Mouse (Mus musculus): ENCODE measurements around the gene Map4k1. TPM values are rescaled to one million over a fixed set of nuclear protein-coding genes. Genes with fewer than 3 reads are reported as not detected.
A peak's percentile ranks its signal among the peaks of the same experiment; 100 is the strongest.

The Map4k1 gene
- total RNA-seq, 2 experiments from 2014 or later: 1.6 to 1.9 TPM

DNA sequence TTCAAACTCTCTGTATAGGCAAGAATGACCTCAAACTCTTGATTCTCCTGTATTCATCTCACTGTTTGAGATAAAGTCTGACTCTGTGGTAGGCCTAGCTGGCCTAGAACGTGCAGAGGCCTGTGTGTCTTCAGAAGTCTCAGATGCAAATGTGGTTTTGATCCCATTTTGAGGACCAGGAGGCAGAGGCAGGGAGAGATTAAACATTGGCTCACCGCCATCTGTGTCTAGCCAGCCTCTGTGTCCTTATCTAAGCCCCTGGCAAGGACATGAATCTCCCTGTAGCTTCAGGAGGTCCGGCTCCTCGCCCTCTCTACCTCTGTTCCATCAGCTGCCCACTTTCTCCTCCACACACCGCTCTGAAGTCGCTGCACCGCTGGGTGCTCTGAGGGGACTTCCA lies 34.6 kb downstream of the Map4k1 start:
- DNase-seq (ENCODE audit: low spot score in 2 of 2): no peak
- intact Hi-C loops (cut with DNase I): no loop called here

DNA sequence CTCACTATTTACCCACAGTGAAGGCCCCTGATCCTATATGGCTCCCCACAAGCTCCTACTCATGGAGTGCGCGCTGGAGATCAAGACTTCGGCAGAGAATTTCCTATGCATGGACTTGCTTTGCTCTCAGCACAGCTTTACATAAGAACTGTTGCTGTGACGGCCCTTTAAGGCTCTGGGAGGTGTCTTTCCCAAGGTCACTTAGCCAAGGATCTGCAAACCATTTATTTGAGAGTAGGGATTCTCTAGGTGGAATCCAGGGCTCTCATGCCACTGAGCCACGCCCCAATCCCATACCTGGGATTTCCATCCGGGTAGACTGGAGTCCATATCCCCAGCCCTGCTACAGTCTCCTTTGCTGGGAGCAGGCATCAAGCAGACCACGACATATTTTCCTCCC lies 35.4 kb downstream of the Map4k1 start:
- intact Hi-C loops (cut with DNase I): no loop called here
- no peak for DNase-seq (ENCODE audit: low spot score in 2 of 2)

DNA sequence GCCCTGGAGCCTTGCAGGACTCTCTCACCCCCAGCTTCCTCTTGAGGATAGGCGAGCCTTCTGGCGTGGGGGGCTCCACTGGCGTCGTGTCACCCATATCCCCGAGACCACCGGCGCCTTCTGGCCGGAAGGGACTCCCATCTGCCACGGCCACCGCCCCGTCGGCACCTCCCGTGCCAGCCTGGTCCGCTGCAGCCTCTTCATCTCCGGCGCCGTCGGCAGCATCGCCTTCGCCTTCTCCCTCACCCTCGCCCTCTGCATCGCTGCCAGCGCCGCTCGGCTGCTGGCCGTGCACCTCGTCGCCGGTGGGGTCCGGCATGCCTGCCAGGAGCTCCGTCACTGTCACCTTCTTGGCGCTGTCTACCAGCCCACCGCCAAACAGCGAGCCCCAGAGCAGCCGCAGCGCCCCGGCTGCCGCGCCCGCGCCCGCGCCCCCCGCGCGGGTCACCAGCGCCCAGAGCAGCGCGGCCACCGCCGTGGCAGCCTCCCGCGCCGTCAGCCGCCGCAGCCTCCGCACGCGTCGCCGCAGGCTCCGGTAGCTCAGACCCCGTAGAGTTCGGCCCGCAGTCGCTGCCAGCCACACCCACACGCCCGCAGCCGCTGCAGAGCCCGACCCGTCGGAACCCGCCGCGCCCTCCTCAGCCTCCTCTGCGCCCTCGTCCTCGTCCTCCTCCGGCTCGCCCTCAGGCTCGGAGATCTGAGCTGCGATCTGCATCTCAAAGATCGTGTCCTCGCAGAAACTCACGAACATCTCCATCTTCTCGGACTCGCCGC lies 37.8 kb downstream of the Map4k1 start:
- intact Hi-C loops (cut with DNase I): no loop called here
- DNase-seq (ENCODE audit: low spot score in 2 of 2): no peak

DNA sequence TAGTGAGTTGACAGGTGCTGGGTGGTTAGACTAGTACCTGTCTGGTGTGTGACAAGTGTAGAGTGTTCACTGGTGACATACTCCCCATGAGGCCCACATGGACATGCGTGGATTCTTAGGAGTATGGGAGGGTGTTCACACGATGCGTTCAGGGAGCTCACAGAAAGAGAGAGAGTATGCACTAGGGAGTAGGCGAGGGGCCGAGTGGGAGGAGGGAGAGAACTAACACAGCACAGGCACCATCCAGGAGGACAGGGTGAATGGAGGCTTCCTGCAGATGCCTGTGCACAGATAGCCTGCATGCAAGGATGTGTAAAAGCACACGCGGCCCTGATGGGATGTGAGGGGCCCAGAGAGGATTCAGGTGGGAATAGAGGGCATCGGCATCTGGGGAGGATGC lies 40.6 kb downstream of the Map4k1 start:
- intact Hi-C loops (cut with DNase I): no loop called here
- no peak for DNase-seq (ENCODE audit: low spot score in 2 of 2)

DNA sequence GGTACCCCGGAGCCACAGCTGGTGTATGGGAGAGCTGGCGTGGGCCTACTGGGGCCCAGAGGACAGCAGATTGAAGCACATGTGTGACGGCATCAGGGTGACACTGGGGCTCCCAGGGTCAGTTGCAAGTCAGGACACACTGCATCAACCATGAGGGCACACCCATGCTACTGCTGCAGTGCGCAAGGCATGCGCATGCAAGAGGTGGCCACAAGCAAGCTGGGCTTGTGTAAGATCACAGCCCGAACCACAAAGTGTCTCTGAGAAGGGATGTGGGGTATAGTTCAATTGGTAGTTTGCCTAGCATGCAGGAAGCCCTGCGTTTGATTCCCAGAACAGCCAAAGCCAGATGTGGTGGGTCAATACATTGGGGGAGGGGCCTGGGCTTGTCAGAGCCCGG lies 41.7 kb downstream of the Map4k1 start:
- intact Hi-C loops (cut with DNase I): no loop called here

DNA sequence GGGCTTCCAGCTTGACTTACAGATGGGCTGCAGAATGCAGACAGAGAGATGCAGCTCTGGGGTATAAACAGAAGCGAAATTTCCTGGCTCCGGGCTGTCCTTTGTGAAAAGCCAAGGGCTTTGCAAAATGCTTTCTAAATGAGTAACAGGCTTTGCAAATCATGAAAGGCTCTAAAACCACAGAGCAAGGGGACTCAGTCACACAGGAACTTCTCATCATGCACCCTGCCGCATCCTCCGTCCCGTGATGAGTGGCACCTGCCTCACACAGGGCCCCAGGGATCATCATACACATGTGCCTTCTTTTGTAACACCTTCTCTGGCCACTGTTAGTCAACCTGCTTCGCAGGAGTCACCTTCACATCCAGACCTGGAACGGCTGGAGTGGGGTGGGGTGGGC lies 43.7 kb downstream of the Map4k1 start:
- intact Hi-C loops (cut with DNase I): no loop called here
- DNase-seq (ENCODE audit: low spot score in 2 of 2): no peak

More for the DNA sequence above, 41.7 kb downstream of the Map4k1 start:
- no peak for DNase-seq (ENCODE audit: low spot score in 2 of 2)

DNA sequence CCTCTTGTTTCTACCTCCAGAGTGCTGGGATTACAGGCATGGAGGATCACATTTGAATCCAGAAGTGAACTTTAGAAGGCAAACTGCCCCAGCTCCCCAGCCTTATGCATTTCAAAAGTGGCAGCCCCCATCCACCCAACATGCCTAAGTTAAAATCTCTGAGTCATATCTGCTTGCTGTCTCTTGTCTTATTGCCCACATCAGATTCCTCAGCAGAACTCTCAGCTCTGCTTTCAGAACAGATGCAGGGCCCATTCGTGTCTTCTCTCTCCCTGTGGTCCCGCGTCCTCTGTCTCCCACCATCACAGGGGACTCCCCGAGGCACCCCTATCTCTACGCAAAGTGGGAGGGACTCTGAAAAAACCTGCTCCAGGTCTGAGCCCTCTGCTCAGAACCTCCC lies 44.3 kb downstream of the Map4k1 start:
- intact Hi-C loops (cut with DNase I): no loop called here
- DNase-seq (ENCODE audit: low spot score in 2 of 2): no peak

DNA sequence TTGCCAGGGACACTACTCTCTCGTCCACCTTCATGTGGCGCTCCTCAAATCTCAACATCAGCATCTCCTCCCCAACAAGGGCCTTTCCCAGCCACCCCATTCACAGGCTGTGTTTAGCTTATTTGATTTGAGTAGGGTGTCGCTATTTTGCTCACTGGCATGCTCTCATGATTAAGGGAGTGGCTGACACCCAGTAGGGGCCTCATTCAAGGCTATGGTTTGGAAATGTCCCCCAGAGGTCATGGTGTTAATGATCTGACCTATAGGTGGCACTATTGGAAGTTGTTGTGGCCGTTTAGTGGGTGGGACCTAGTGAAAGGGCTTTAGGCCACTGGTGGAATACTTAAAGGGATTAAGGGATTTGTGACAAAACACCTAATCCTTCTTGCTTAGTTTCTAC lies 45.0 kb downstream of the Map4k1 start:
- intact Hi-C loops (cut with DNase I): no loop called here
- DNase-seq (ENCODE audit: low spot score in 2 of 2): no peak

DNA sequence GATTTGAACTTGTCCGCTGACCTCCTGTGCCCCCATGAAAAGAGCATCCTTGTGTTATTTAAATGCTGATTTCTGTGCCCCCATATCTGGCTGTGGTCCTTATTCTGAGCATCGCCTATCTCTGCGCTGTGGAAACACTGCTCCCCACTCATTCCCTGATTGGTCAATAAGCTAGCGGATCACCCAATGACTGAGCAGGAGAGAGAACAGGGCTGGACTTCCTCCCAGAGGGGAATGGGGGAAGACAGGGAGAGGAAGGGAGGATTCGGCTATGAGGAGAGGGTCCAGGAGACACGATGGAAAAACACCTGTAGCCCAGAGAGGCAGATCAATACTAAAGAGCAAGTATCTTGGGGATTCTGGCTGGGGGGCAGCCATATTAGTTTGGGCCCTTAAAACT lies 46.9 kb downstream of the Map4k1 start:
- no peak for DNase-seq (ENCODE audit: low spot score in 2 of 2)
- intact Hi-C loops (cut with DNase I): no loop called here

DNA sequence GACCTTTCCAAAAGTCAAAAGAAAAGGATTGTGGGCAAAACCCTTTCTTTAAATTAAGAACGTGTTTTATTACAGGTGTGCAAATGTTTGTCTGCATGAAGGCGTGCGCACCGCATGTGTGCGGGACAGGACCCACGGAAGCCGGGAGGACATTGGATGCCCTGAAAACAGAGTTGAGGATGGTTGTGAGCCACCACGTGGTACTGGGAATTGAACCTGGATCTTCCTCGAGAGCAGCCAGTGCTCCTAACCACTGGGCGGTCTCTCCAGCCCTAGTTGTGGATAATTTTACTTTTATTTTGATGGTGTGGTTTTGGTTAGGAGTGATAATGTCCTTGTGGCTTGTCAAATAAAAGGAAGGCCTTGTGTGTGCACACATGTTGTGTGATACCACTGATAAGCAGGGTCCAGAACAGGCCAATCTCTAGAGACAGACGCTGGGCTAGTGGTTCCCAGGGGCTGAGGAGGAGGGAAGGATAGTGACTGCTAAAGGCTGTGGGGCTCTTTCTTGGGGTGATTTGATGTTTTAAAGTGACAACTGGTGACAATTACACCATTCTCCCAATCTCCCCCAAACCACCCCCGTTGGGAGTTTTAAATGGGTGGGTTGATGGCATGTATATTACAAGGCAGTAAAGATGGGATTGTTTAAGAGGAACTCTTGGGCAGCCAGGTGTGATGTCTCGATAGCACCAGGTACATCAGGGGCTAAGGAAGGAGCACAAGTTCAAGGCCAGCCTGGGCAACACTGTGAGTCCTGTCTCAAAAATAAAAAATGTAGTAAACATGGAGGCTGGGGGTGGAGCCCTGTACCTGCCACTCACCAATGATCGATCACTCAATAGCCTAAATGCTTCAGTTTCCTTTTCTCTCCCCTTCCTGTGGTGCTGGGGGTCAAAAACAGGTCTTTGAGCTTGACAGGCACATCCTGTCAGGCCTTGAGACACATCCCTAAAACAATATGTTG lies 48.1 kb downstream of the Map4k1 start:
- intact Hi-C loops (cut with DNase I): loop anchor here (10.0 kb wide), 2 partner anchors 135 to 245 kb away; partner anchors contain the start of gene Rinl
- DNase-seq (ENCODE audit: low spot score in 2 of 2): no peak

DNA sequence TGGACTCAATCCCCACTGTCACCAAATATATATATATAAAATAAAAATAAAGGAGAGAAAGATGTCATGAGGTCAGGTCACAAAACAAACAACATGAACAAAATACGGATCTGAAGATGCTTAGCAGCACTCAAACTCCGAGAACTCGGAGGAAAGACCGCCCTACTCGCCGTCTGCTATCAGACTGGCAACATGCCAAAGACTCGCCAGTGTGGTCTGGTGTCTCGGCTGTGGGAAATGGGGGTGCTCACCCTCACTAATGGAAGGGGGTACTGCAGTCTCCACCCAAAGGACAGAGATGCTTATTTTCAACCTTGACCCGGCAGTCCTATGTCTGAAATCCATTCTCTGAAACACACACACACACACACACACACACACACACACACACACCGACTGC lies 49.8 kb downstream of the Map4k1 start:
- intact Hi-C loops (cut with DNase I): loop anchor here (10.0 kb wide), 2 partner anchors 137 to 247 kb away; partner anchors contain the start of gene Rinl
- DNase-seq (ENCODE audit: low spot score in 2 of 2): no peak

DNA sequence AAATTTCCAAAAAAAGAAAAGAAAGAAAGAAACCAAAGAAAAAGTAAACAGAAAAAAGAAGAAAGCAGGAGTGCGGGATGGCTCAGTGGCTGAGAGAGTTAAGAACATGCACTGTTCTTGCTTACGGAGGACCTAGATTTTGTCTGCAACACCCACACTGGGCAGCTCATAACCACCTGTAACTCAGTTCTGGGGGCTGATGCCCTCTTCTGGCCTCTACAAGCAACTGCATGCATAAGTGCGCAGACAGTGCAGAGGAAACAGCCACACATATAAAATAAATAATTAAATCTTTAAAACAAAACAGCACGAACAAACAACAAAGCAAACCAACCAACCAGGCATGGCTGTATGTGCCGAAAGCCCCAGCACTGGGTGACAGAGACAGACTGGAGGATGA lies 50.8 kb downstream of the Map4k1 start:
- DNase-seq (ENCODE audit: low spot score in 2 of 2): no peak
- intact Hi-C loops (cut with DNase I): loop anchor here (10.0 kb wide), 2 partner anchors 138 to 248 kb away; partner anchors contain the start of gene Rinl

DNA sequence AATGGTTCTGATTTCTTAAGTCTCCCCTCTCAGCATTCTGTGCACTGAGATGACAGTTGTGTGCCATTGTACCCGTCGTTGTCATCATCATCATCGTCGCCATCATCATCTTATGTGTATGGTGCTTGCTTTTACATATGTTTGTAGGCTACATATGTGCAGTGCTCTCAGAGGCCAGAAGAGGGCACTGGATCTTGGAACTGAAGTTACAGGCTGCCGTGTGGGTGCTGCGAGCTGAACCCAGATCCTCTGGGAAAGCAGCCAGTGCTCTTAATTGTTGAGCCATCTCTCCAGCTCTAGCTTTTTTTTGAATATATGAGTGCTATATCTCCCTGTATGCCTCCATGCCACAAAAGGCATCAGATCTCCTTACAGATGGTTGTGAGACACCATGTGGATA lies 55.4 kb downstream of the Map4k1 start:
- DNase-seq (ENCODE audit: low spot score in 2 of 2): no peak
- intact Hi-C loops (cut with DNase I): loop anchor here (10.0 kb wide), 2 partner anchors 142 to 252 kb away; partner anchors contain the start of gene Rinl

DNA sequence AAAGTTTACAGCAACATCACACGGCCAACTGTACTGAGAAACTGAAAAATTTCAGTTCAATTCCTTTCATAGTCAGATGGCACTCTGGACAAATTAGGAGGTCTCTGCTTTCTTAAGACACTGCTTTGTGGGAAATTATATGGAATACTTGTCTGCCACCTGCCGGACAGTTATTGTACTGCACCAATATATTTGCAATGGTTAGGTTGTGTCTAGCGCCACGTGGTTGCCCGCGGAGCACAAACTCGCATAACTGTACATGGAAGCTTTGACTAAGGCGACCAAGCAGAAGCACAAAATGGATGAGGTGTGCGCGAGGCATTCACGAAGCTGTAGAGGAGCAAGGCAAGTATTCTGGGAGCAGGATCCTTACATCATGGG lies 57.7 kb downstream of the Map4k1 start:
- intact Hi-C loops (cut with DNase I): loop anchor here (2.0 to 10.0 kb wide), 3 partner anchors 65 to 255 kb away; partner anchors contain the start of gene Rinl
- DNase-seq (ENCODE audit: low spot score in 2 of 2): peak; percentile 80 to 90

DNA sequence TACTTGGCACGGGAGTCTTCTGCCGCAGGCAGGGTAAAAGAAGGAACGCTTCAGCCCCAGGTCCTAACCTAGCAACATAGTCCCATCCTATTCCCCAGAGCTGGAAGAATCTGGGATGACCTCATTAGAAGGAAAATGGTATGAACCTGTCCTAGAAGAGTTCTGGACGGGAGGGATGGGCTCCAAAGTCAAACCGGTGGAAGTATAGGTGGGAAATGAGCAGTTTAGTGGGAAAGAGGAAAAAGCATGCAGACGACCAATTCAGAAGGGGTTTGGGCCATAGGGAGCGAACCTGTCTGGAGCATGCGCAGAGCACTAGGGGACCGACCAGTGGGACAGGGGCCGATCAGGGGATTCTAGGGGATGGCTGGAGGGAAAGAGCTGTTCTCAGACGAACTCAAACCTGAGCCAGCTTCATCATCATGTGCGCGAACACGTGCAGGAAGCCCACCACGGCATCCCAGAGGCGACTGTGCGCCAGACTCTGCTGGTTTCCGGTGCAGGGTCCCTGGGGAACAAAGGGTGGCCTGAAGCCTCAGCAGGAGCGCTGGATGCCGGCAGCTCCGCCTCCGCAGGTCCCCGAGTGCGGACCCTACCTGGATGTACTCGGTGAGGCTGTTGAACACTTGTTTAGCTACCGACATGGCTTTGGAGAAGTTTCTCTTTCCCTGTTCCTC lies 58.3 kb downstream of the Map4k1 start:
- DNase-seq (ENCODE audit: low spot score in 2 of 2): no peak
- intact Hi-C loops (cut with DNase I): loop anchor here (2.0 to 10.0 kb wide), 3 partner anchors 65 to 255 kb away; partner anchors contain the start of gene Rinl

DNA sequence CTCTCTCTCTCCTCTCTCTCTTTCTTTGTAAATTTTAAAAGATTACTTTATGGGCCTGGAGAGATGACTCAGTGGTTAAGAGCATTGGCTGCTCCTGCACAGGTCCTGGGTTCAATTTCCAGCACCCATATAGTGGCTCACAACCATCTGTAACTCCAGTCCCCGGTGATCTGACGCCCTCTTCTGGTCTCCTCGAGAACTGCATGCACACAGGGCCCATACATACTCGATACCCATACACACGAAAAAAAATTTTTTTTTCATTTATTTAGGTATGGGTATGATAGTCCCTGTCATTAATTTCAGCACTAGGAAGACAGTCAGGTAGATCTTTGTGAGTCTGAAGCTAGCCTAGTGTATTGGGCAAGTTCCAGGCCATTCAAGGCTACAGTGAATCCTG lies 59.3 kb downstream of the Map4k1 start:
- intact Hi-C loops (cut with DNase I): no loop called here
- DNase-seq (ENCODE audit: low spot score in 2 of 2): no peak

DNA sequence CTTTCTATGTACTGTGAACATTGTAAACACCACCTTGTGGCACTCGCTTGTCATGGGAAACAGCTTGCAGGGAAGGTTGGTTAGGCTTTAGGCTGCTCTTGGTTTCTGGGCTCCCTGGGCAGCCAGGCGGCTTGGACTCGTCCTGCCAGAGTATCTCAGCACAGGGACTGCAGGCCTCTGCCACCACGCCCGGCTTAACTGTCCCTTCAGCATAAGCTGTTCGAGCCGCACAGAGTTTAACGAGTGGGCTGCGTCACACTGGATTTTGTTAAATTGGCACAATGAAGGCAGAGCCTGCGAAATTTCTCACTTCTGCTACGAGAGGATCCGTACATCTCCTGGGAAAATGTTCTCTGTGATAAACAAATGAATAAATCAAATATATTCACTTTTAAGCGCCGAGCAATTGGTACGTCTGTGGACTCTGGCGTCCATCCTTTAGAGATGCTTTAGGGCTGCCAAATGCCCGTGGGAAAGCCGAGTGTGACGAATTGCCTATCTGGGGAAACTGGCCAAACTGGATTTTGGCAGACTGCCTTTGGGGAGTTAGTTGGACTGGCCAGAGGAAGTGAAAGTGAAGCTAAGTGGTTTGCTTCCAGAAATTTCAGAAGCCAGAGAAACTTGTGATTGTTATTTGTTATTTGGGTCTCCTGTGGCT lies 61.3 kb downstream of the Map4k1 start:
- intact Hi-C loops (cut with DNase I): no loop called here

DNA sequence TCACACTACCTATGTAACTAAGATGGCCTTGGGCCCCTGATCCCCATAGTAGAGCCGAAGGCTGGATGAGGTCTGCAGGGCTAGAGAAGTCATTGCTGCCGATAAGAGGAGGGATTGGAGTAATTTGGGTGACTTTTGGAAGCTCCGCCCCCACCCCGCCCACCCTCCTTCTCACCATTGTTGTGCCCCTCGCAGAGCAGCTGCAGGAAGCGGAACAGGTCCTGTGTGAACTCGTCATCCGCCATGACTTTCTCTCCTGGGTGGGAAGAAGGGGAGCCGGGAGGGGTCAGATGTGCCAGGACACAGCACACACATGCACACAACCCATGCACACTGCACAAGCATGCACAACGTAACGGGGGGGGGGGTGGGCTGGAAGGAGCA lies 61.8 kb downstream of the Map4k1 start:
- intact Hi-C loops (cut with DNase I): no loop called here
- DNase-seq (ENCODE audit: low spot score in 2 of 2): no peak

More for the DNA sequence above, 61.3 kb downstream of the Map4k1 start:
- peak; percentile 27 to 31 for DNase-seq (ENCODE audit: low spot score in 2 of 2)

DNA sequence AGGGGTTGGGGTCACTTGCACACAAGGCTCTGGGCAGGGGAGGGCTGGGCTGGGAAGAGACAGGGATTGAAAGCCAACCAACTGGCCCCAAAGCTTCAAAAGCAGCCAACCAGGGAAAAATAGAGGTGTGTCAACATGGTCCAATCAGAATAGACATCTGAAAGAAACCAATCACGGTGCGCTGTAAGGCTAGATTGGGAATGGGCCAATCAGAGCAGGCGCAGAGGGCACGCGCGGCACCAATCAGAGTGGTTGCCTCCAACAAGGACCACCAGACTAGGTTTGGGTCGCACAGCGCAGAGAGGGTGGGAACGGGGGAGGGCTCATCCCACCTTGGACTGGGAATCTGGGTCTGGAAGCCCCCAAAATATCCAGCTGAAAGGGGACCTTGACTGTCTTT lies 62.5 kb downstream of the Map4k1 start:
- no peak for DNase-seq (ENCODE audit: low spot score in 2 of 2)
- intact Hi-C loops (cut with DNase I): no loop called here

Measured in left cerebral cortex, postnatal 36 days (tissue).